Mouse (Mus musculus) NIH3T3 (cell line): ENCODE data around the gene Dnajb8.

Experiments used
- DNase-seq: peaks from one replicate; pipeline ENCODE4 v3.0.0-alpha.2; 2012; ENCODE audit warnings: low read depth

Gene Dnajb8

DNA sequence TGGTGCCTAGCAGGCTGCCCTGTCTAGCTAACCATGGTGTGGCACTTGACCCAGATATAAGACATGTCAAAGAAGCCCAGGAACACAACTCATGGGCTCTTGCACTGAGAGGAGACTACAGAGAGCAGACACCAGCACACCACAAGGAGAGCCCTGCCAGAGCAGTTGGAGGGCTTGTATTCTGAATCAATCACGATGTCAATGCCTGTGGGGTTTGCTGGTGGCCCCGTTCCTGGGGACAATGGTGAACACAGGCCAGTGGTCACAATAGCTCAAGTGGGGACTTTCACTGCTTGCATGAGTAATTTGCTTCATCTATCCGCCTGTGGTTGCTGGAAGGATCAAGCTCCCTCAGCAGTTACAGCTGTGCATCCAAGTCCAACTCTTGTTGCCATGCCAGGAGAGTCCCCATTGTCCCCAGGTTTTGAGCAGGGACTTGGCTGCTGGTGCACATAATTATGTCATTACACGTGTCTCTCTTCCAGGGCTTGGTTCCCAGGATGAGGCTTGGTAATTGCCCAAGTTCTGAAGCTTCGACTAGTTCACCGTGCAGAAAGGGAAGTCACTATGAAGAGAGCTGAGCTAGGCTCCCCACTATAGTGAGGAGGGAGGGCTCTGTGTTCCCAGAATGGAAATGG, 68.2 kb downstream of the Dnajb8 start:
- DNase-seq = no peak

DNA sequence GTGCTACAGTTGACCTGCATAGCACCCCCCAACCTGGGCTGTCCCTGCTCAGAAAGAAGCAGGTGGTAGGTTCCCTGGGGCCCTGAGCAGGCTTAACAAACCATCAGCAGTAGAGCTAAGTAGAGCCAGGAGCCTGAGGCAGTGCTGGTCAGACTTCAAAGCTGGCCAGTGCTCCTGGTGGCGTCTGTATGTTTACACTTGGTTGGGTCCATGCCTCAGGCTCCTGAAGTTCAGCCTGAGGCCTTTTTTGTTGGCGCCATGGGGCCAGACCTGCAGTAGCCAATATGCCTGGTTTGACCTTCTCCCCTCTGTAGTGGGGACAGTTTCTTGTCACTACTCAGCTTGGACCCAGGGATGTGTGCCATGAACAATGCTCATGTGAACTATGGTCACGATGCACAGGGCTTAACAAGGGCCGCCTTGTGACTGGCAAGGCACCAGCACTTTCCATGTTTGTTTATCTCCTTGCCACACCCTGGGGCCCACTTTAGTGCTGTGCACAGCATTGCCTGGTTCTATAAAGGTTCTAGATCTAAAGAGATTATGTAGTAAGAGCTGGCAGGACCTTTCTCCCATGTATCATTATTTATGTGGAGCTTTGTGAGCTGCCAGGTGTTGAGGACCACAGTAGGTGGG, 70.3 kb downstream of the Dnajb8 start:
- DNase-seq = no peak

- no peak for DNase-seq
Measured at GRCm38 (mm10) chr6:88299491-88299890, 77.4 kb downstream of the Dnajb8 start.

DNA sequence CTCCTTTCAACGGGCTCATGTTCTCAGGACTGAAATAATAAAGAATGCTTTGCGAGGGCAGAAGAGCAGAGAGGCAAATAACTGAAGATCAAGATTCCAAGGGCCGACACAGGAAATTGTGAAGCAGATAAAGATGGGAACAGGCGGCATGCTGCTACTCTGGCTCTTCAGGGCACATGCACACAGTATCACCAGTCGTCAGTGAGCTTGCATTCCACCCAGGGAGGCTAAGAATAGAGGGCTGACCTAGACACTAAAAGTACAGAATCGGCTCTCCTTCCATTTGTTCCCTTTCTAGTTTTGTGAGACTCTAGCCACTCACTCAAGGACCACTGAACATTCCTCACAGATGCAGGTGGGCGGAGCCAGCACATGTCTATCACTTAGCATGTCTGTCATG, 79.2 kb downstream of the Dnajb8 start:
- no peak for DNase-seq
